Mouse (Mus musculus) intestine, embryonic 15.5 days (tissue): ENCODE results near the gene Pex5l. TPM values are rescaled to one million over a fixed set of nuclear protein-coding genes. Genes with fewer than 3 reads are reported as not detected.

Source experiments
- ATAC-seq: fragments of 200-750 bp; cut with Nextera tagmentation; 2 replicates; pipeline ENCODE4 v1.8.0; 2017; ENCODE audit warnings: moderate TSS enrichment, moderate library complexity
- H3K27ac ChIP-seq: fragments of 300-500 bp; sonication (generic); 2 replicates; pipeline ENCODE4 v1.5.1; 2015; ENCODE audit warnings: mild to moderate bottlenecking, inconsistent platforms
- H3K27me3 ChIP-seq: fragments of 300-500 bp; sonication (generic); replicated peaks from 2 replicates; pipeline ENCODE4 v1.6.1; 2015; ENCODE audit warnings: inconsistent platforms
- H3K36me3 ChIP-seq: fragments of 300-500 bp; sonication (generic); 2 replicates; pipeline ENCODE4 v1.6.1; 2015; ENCODE audit warnings: inconsistent platforms
- H3K4me1 ChIP-seq: fragments of 300-500 bp; sonication (generic); replicated peaks from 2 replicates; pipeline ENCODE4 v1.6.1; 2015; ENCODE audit warnings: inconsistent platforms
- H3K4me2 ChIP-seq: fragments of 300-500 bp; sonication (generic); replicated peaks from 2 replicates; pipeline ENCODE4 v1.6.1; 2015; ENCODE audit warnings: mild to moderate bottlenecking, inconsistent platforms
- H3K4me3 ChIP-seq: fragments of 300-500 bp; sonication (generic); replicated peaks from 2 replicates; pipeline ENCODE4 v1.5.1; 2015; ENCODE audit warnings: inconsistent platforms
- H3K9ac ChIP-seq: fragments of 300-500 bp; sonication (generic); 2 replicates; pipeline ENCODE4 v1.6.1; 2015; ENCODE audit warnings: inconsistent platforms
- H3K9me3 ChIP-seq: fragments of 300-500 bp; sonication (generic); 2 replicates; pipeline ENCODE4 v1.6.1; 2016; ENCODE audit warnings: inconsistent platforms
- WGBS: fragments of 180-500 bp; shearing (Covaris S2); methylation state at CpG from one replicate; pipeline ENCODE4 v1.1.7; 2015; 5-methylcytosine and 5-hydroxymethylcytosine counted together
- polyA plus RNA-seq: library from polyadenylated mRNA; unstranded; fragments of >200 nt; fragmentation: Nextera tagmentation; extraction: Ambion mirVana; gene quantifications from 2 replicates; pipeline ENCODE4 v1.2.1, GENCODE M21; 2015

The Pex5l gene
- polyA plus RNA-seq, 1 experiment from 2014 or later = 0.36 TPM

GRCm38 (mm10) chr3:32904599-32904998 lies 238.4 kb downstream of the Pex5l start:
- Histone ChIP-seq H3K4me1 (no peaks in the 10 kb centered on the region), H3K9me3 (no peaks in the 10 kb centered on the region), H3K4me3 (no peak overlapping the region), H3K9ac (no peak overlapping the region), H3K27me3 (no peaks in the 10 kb centered on the region), H3K36me3 (no peaks in the 10 kb centered on the region), H3K27ac (no peak overlapping the region), H3K4me2 (no peak overlapping the region)
- WGBS = 79% methylated on average over 1 of the region's 1 CpGs
- ATAC-seq = peak; percentile 58

- no peaks in the 10 kb centered on the region for H3K36me3 ChIP-seq
- H3K27me3 ChIP-seq = no peaks in the 10 kb centered on the region
- H3K9me3 ChIP-seq = no peaks in the 10 kb centered on the region
- H3K4me1 ChIP-seq = no peaks in the 10 kb centered on the region
- ATAC-seq = no peak
- H3K27ac ChIP-seq = no peak overlapping the region
- no peak overlapping the region for H3K4me3 ChIP-seq
- no peak overlapping the region for H3K9ac ChIP-seq
- WGBS = 53% methylated on average over 4 of the region's 4 CpGs
- no peak overlapping the region for H3K4me2 ChIP-seq
Measured at GRCm38 (mm10) chr3:32903462-32903861, 239.6 kb downstream of the Pex5l start.
